Mouse (Mus musculus): ENCODE results near the gene Gpsm3.

DNA sequence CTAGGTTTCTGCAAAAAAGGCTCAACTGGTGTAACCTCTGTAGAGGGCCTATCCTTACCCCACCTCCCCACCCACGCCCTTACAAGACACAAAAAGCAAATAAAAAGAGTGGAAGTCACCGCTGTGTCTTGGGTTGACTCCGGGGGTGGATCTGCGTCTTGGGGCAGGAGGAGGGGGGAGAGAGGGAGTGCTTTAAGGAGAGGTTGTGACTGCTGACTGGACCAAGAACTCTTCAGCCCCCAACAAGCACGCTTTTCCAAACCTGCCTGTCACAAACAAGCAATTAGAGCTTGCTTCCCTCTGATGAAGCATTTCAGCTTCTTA is 39.0 kb downstream of the Gpsm3 start:
- TF ChIP-seq GATA1 (IDR thresholded peaks at IDR 0.05; ENCODE audit: borderline replicate concordance, low read length) (no peak), FLI1 (IDR thresholded peaks at IDR 0.05; ENCODE audit: low read length) (no peak)

Measured in megakaryocyte, embryonic 14.5 days (primary cell).